Mouse (Mus musculus) heart, embryonic 12.5 days (tissue): ENCODE data around the gene Spag6. TPM values are rescaled to one million over a fixed set of nuclear protein-coding genes. Genes with fewer than 3 reads are reported as not detected.
A peak's percentile ranks its signal among the peaks of the same experiment; 100 is the strongest.

Experiments used
- ATAC-seq: fragments of 200-750 bp; cut with Nextera tagmentation; 2 replicates; pipeline ENCODE4 v1.8.0; 2017; ENCODE audit warnings: moderate TSS enrichment, moderate library complexity; ENCODE audit not compliant: insufficient number of reproducible peaks, low FRiP score
- H3K27ac ChIP-seq: fragments of 300-500 bp; sonication (generic); 2 replicates; pipeline ENCODE4 v1.5.1; 2016; ENCODE audit warnings: mild to moderate bottlenecking, moderate library complexity; ENCODE audit not compliant: poor library complexity, severe bottlenecking
- H3K27me3 ChIP-seq: fragments of 300-500 bp; sonication (generic); replicated peaks from 2 replicates; pipeline ENCODE4 v1.6.1; 2016; ENCODE audit warnings: mild to moderate bottlenecking, moderate library complexity
- H3K36me3 ChIP-seq: fragments of 300-500 bp; sonication (generic); 2 replicates; pipeline ENCODE4 v1.6.1; 2016; ENCODE audit warnings: mild to moderate bottlenecking, moderate library complexity
- H3K4me1 ChIP-seq: fragments of 300-500 bp; sonication (generic); replicated peaks from 2 replicates; pipeline ENCODE4 v1.6.1; 2016; ENCODE audit warnings: mild to moderate bottlenecking
- H3K4me2 ChIP-seq: fragments of 300-500 bp; sonication (generic); 2 replicates; pipeline ENCODE4 v1.6.1; 2016; ENCODE audit warnings: mild to moderate bottlenecking, moderate library complexity
- H3K4me3 ChIP-seq: fragments of 300-500 bp; sonication (generic); 2 replicates; pipeline ENCODE4 v1.5.1; 2016; ENCODE audit warnings: mild to moderate bottlenecking
- H3K9ac ChIP-seq: fragments of 300-500 bp; sonication (generic); 2 replicates; pipeline ENCODE4 v1.6.1; 2016; ENCODE audit warnings: mild to moderate bottlenecking, moderate library complexity
- H3K9me3 ChIP-seq: fragments of 300-500 bp; sonication (generic); replicated peaks from 2 replicates; pipeline ENCODE4 v1.6.1; 2016; ENCODE audit warnings: mild to moderate bottlenecking, moderate library complexity
- WGBS: fragments of 180-500 bp; shearing (Covaris S2); methylation state at CpG from one replicate; pipeline ENCODE4 v1.1.7; 2016; 5-methylcytosine and 5-hydroxymethylcytosine counted together
- polyA plus RNA-seq: library from polyadenylated mRNA; unstranded; fragments of >200 nt; fragmentation: Nextera tagmentation; extraction: Ambion mirVana; gene quantifications from 2 replicates; pipeline ENCODE4 v1.2.1, GENCODE M21; 2016

The Spag6 gene
- polyA plus RNA-seq, 1 experiment from 2014 or later: 0.14 TPM

GRCm38 (mm10) chr2:18676457-18676935 is 17.3 kb upstream of the Spag6 start:
- WGBS: 3% methylated on average over 40 of the region's 64 CpGs
- Histone ChIP-seq H3K4me2 (peak overlapping the region; percentile 96), H3K4me3 (peak overlapping the region; percentile 87), H3K9me3 (no peaks in the 10 kb centered on the region), H3K27ac (peak overlapping the region; percentile 89), H3K9ac (peak overlapping the region; percentile 88), H3K27me3 (peaks cover 17% of the 10 kb centered on the region), H3K4me1 (peaks cover 20% of the 10 kb centered on the region), H3K36me3 (no peaks in the 10 kb centered on the region)
- ATAC-seq: peak; percentile 87

GRCm38 (mm10) chr2:18676936-18677491 is 16.8 kb upstream of the Spag6 start, which contains the start of gene Bmi1:
Gene Bmi1 (plus strand): TSS chr2:18677018.
- ATAC-seq: peak; percentile 57
- Histone ChIP-seq H3K36me3 (no peaks in the 10 kb centered on the region), H3K27ac (peak within 1 kb of the TSS; percentile 89), H3K4me3 (peak within 1 kb of the TSS; percentile 87), H3K9ac (peak within 1 kb of the TSS; percentile 88), H3K9me3 (no peaks in the 10 kb centered on the region), H3K4me2 (peak within 1 kb of the TSS; percentile 96), H3K4me1 (peaks cover 20% of the 10 kb centered on the region), H3K27me3 (peaks cover 20% of the 10 kb centered on the region)
- under 1% methylated on average over 44 of the region's 77 CpGs for WGBS

GRCm38 (mm10) chr2:18677631-18678471 is 16.0 kb upstream of the Spag6 start:
- H3K27me3 ChIP-seq: peaks cover 20% of the 10 kb centered on the region
- H3K9ac ChIP-seq: peak overlapping the region; percentile 88
- H3K4me3 ChIP-seq: peak overlapping the region; percentile 87
- no peaks in the 10 kb centered on the region for H3K9me3 ChIP-seq
- H3K4me2 ChIP-seq: peak overlapping the region; percentile 96
- WGBS: 9% methylated on average over 55 of the region's 55 CpGs
- ATAC-seq: no peak
- H3K36me3 ChIP-seq: peaks cover 2% of the 10 kb centered on the region; the same call in 1 of the 2 replicates
- no peak overlapping the region for H3K27ac ChIP-seq
- peaks cover 20% of the 10 kb centered on the region for H3K4me1 ChIP-seq

GRCm38 (mm10) chr2:18679701-18680100 is 14.1 kb upstream of the Spag6 start:
- WGBS: 33% methylated on average over 2 of the region's 2 CpGs
- peaks cover 18% of the 10 kb centered on the region for H3K4me1 ChIP-seq
- no peak overlapping the region for H3K4me3 ChIP-seq
- peaks cover 7% of the 10 kb centered on the region for H3K36me3 ChIP-seq
- no peaks in the 10 kb centered on the region for H3K9me3 ChIP-seq
- H3K9ac ChIP-seq: no peak overlapping the region
- H3K4me2 ChIP-seq: no peak overlapping the region
- ATAC-seq: no peak
- H3K27me3 ChIP-seq: peaks cover 24% of the 10 kb centered on the region
- H3K27ac ChIP-seq: no peak overlapping the region

GRCm38 (mm10) chr2:18680501-18680900 is 13.3 kb upstream of the Spag6 start:
- peak overlapping the region; percentile 81 for H3K4me2 ChIP-seq
- ATAC-seq: no peak
- peaks cover 7% of the 10 kb centered on the region for H3K36me3 ChIP-seq
- H3K27me3 ChIP-seq: peaks cover 24% of the 10 kb centered on the region
- H3K4me3 ChIP-seq: peak overlapping the region; percentile 45
- peaks cover 18% of the 10 kb centered on the region for H3K4me1 ChIP-seq
- H3K9ac ChIP-seq: 0 out of 2 replicates have a peak overlapping the region, but pooled peaks have one; percentile 53
- H3K27ac ChIP-seq: no peak overlapping the region
- WGBS: 2% methylated on average over 4 of the region's 4 CpGs
- H3K9me3 ChIP-seq: no peaks in the 10 kb centered on the region

GRCm38 (mm10) chr2:18680961-18681360 is 12.9 kb upstream of the Spag6 start:
- H3K9ac ChIP-seq: peak overlapping the region; percentile 53
- H3K9me3 ChIP-seq: no peaks in the 10 kb centered on the region
- H3K4me2 ChIP-seq: peak overlapping the region; percentile 81
- peaks cover 7% of the 10 kb centered on the region for H3K36me3 ChIP-seq
- peak; percentile 16; the same call in 1 of the 2 replicates for ATAC-seq
- peaks cover 24% of the 10 kb centered on the region for H3K27me3 ChIP-seq
- WGBS: 1% methylated on average over 28 of the region's 29 CpGs
- H3K4me3 ChIP-seq: peak overlapping the region; percentile 45
- no peak overlapping the region for H3K27ac ChIP-seq
- H3K4me1 ChIP-seq: peaks cover 14% of the 10 kb centered on the region

GRCm38 (mm10) chr2:18684062-18684461 is 9.8 kb upstream of the Spag6 start:
- Histone ChIP-seq H3K4me1 (peaks cover 19% of the 10 kb centered on the region), H3K9me3 (no peaks in the 10 kb centered on the region), H3K27ac (no peak overlapping the region), H3K4me3 (no peak overlapping the region), H3K36me3 (peaks cover 7% of the 10 kb centered on the region), H3K4me2 (no peak overlapping the region), H3K27me3 (peaks cover 46% of the 10 kb centered on the region), H3K9ac (no peak overlapping the region)
- ATAC-seq: no peak
- WGBS: 74% methylated on average over 5 of the region's 5 CpGs

GRCm38 (mm10) chr2:18686386-18686785 is 7.4 kb upstream of the Spag6 start:
- Histone ChIP-seq H3K27me3 (peaks cover 53% of the 10 kb centered on the region), H3K9me3 (no peaks in the 10 kb centered on the region), H3K27ac (no peak overlapping the region), H3K4me2 (no peak overlapping the region), H3K4me3 (no peak overlapping the region), H3K4me1 (peaks cover 21% of the 10 kb centered on the region), H3K9ac (no peak overlapping the region), H3K36me3 (peaks cover 7% of the 10 kb centered on the region)
- ATAC-seq: no peak
- 38% methylated on average over 6 of the region's 6 CpGs for WGBS

- 21% methylated on average over 8 of the region's 8 CpGs for WGBS
- ATAC-seq: no peak
- Histone ChIP-seq H3K9ac (no peak overlapping the region), H3K36me3 (peaks cover 7% of the 10 kb centered on the region), H3K4me3 (no peak overlapping the region), H3K4me1 (peaks cover 21% of the 10 kb centered on the region), H3K27me3 (peaks cover 49% of the 10 kb centered on the region), H3K9me3 (no peaks in the 10 kb centered on the region), H3K4me2 (no peak overlapping the region), H3K27ac (no peak overlapping the region)
These were observed 6.9 kb upstream of the Spag6 start for GRCm38 (mm10) chr2:18686826-18687519.

- H3K36me3 ChIP-seq: peaks cover 5% of the 10 kb centered on the region
- H3K4me2 ChIP-seq: no peak overlapping the region
- peaks cover 57% of the 10 kb centered on the region for H3K27me3 ChIP-seq
- H3K4me3 ChIP-seq: no peak overlapping the region
- H3K9me3 ChIP-seq: no peaks in the 10 kb centered on the region
- WGBS: 5% methylated on average over 9 of the region's 9 CpGs
- H3K27ac ChIP-seq: no peak overlapping the region
- no peak overlapping the region for H3K9ac ChIP-seq
- ATAC-seq: no peak
- peaks cover 21% of the 10 kb centered on the region for H3K4me1 ChIP-seq
These were observed 6.1 kb upstream of the Spag6 start for GRCm38 (mm10) chr2:18687671-18688170.

GRCm38 (mm10) chr2:18688286-18688685 is 5.5 kb upstream of the Spag6 start:
- Histone ChIP-seq H3K4me2 (peak overlapping the region; percentile 79), H3K36me3 (peaks cover 5% of the 10 kb centered on the region), H3K4me1 (peaks cover 21% of the 10 kb centered on the region), H3K9ac (no peak overlapping the region), H3K4me3 (peak overlapping the region; percentile 49), H3K27me3 (peaks cover 60% of the 10 kb centered on the region), H3K27ac (no peak overlapping the region), H3K9me3 (no peaks in the 10 kb centered on the region)
- ATAC-seq: no peak
- WGBS: 3% methylated on average over 6 of the region's 6 CpGs
